Mouse (Mus musculus): ENCODE data around the gene Ptgfrn. TPM values are rescaled to one million over a fixed set of nuclear protein-coding genes. Genes with fewer than 3 reads are reported as not detected.

Gene Ptgfrn
- total and polyA plus RNA-seq, 3 experiments: not detected

DNA sequence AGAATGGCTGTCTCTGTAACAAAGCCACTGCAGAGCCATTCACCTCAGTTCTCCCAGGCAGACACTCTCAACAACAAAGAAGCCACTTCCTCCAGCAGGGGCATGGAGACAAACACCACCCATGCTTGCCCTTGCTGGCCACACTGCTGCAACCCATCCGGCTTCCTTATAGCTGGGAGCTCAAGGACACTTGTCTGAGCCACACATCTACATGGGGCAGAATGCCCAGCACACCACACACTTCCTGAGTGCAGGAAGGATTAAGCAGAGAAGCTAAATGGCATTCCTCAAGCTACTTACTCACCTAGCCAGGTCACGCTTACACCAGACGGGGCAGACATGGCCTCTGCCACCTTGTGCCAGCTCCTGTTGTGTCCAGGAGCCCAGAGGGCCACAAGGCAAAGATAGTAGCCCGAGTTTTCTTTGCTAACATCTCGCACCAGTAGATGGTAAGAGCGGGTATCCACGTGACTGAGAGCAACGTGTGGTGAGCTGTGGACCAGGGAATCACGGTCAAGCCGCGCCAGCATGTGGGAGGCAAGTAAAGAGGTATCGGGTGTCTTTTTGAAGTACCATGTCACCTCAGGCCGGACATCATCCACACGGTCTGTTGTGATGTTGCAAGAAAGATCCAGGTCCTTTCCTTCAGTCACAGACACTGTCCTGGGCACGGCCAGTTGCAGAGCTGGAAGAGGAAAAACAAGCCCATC is 37.4 kb downstream of the Ptgfrn start:
- Histone ChIP-seq H3K79me2 (ENCODE audit: control insufficient read depth, insufficient read depth, low read length, poor library complexity) (no peaks in the 10 kb centered on the region), H3K36me3 (ENCODE audit: control insufficient read depth in 1 of 2, insufficient read depth in 2 of 2, low read length in 2 of 2) (no peaks in the 10 kb centered on the region), H3K4me1 (ENCODE audit: control insufficient read depth in 1 of 2, insufficient read depth in 2 of 2, low read length in 2 of 2) (no peaks in the 10 kb centered on the region), H3K4me3 (ENCODE audit: control insufficient read depth in 1 of 2, insufficient read depth in 1 of 2, low read depth in 2 of 2, low read length in 2 of 2) (no peak overlapping the region), H3K9ac (ENCODE audit: control insufficient read depth, low read depth, low read length, poor library complexity, severe bottlenecking) (no peak overlapping the region), H3K9me3 (replicated peaks; ENCODE audit: insufficient read depth, low read length) (no peaks in the 10 kb centered on the region), H3K27me3 (ENCODE audit: control insufficient read depth in 1 of 2, insufficient read depth in 2 of 2, low read length in 2 of 2) (no peaks in the 10 kb centered on the region), H3K27ac (ENCODE audit: control insufficient read depth, low read depth, low read length) (no peak overlapping the region)
- DNase-seq (ENCODE audit: low read depth, low spot score): no peak
- no peak for TF ChIP-seq ZC3H11A (IDR thresholded peaks at IDR 0.05; ENCODE audit: low read depth, low read length)
- no peak for TF ChIP-seq NRF1 (IDR thresholded peaks at IDR 0.05; ENCODE audit: insufficient read depth, low read depth, low read length, poor library complexity, severe bottlenecking)
- no peak for TF ChIP-seq E2F4 (IDR thresholded peaks at IDR 0.05; ENCODE audit: borderline replicate concordance, low read depth, low read length)
- TF ChIP-seq ETS1 (IDR thresholded peaks at IDR 0.05; ENCODE audit: low read depth, low read length): no peak
- no peak for TF ChIP-seq POLR2AphosphoS5 (IDR thresholded peaks at IDR 0.05; ENCODE audit: borderline replicate concordance, low read depth, low read length)
- TF ChIP-seq SMC3 (IDR thresholded peaks at IDR 0.05; ENCODE audit: low read depth, low read length): no peak
- TF ChIP-seq MYB (IDR thresholded peaks at IDR 0.05; ENCODE audit: low read depth, low read length): no peak
- TF ChIP-seq USF1 (IDR thresholded peaks at IDR 0.05; ENCODE audit: low read depth, low read length): no peak
- TF ChIP-seq KAT2A (conservative IDR thresholded peaks at IDR 0.05; ENCODE audit: low read depth, low read length): no peak
- no peak for TF ChIP-seq ZKSCAN1 (IDR thresholded peaks at IDR 0.05; ENCODE audit: low read depth, low read length)
- TF ChIP-seq CTCF (IDR thresholded peaks at IDR 0.05 in 2 of 3, conservative IDR thresholded peaks at IDR 0.05 in 1 of 3; ENCODE audit: control insufficient read depth in 1 of 3, insufficient read depth in 1 of 3, low read depth in 2 of 3, low read length in 3 of 3, poor library complexity in 1 of 3, severe bottlenecking in 1 of 3): no peak
- TF ChIP-seq GABPA (IDR thresholded peaks at IDR 0.05; ENCODE audit: low read depth, low read length): no peak
- no peak for TF ChIP-seq USF2 (IDR thresholded peaks at IDR 0.05; ENCODE audit: borderline replicate concordance in 1 of 2, insufficient read depth in 1 of 2, low read depth in 1 of 2, low read length in 2 of 2)

DNA sequence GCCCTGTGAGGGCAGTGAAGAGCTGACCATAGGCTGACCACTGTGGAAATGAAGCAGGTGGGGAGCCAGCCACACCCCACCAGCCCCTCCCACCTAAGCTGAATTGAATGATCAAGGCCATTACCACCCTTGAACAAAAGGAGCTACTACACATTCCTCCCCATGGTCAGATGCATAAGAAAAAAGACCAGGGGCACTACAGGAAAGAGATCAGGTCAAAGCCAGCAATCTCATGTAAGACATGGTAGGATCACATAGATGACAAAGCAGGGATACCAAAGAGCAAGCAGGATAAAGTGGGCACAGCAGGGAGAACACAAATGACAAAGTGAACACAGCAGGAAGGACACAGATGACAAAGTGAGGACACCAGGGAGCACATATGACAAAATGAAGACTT is 38.5 kb downstream of the Ptgfrn start:
- Histone ChIP-seq H3K27ac (ENCODE audit: control insufficient read depth, low read depth, low read length) (no peak overlapping the region), H3K27me3 (ENCODE audit: control insufficient read depth in 1 of 2, insufficient read depth in 2 of 2, low read length in 2 of 2) (no peaks in the 10 kb centered on the region), H3K36me3 (ENCODE audit: control insufficient read depth in 1 of 2, insufficient read depth in 2 of 2, low read length in 2 of 2) (no peaks in the 10 kb centered on the region), H3K9ac (ENCODE audit: control insufficient read depth, low read depth, low read length, poor library complexity, severe bottlenecking) (no peak overlapping the region), H3K4me1 (ENCODE audit: control insufficient read depth in 1 of 2, insufficient read depth in 2 of 2, low read length in 2 of 2) (no peaks in the 10 kb centered on the region), H3K9me3 (replicated peaks; ENCODE audit: insufficient read depth, low read length) (no peaks in the 10 kb centered on the region), H3K4me3 (ENCODE audit: control insufficient read depth in 1 of 2, insufficient read depth in 1 of 2, low read depth in 2 of 2, low read length in 2 of 2) (no peak overlapping the region), H3K79me2 (ENCODE audit: control insufficient read depth, insufficient read depth, low read length, poor library complexity) (no peaks in the 10 kb centered on the region)
- DNase-seq (ENCODE audit: low read depth, low spot score): no peak
- TF ChIP-seq NRF1 (IDR thresholded peaks at IDR 0.05; ENCODE audit: insufficient read depth, low read depth, low read length, poor library complexity, severe bottlenecking) (no peak), SMC3 (IDR thresholded peaks at IDR 0.05; ENCODE audit: low read depth, low read length) (no peak)
